Mouse (Mus musculus) activated CD4-positive, CD25-positive, alpha-beta regulatory T cell, adult 4 months (primary cell): ENCODE data around the gene Cc2d2a. TPM values are rescaled to one million over a fixed set of nuclear protein-coding genes. Genes with fewer than 3 reads are reported as not detected.
A peak's percentile ranks its signal among the peaks of the same experiment; 100 is the strongest.

Experiments used
- ATAC-seq: one replicate; pipeline ENCODE4 v1.8.0; 2017
- polyA plus RNA-seq, 2 experiments: library from polyadenylated mRNA; unstranded; fragments of 100-300 nt; shearing (Covaris generic); gene quantifications; one replicate each; pipeline ENCODE4 v1.2.1; 2017

Cc2d2a gene
- polyA plus RNA-seq, 2 experiments from 2014 or later = 1.3 TPM

DNA sequence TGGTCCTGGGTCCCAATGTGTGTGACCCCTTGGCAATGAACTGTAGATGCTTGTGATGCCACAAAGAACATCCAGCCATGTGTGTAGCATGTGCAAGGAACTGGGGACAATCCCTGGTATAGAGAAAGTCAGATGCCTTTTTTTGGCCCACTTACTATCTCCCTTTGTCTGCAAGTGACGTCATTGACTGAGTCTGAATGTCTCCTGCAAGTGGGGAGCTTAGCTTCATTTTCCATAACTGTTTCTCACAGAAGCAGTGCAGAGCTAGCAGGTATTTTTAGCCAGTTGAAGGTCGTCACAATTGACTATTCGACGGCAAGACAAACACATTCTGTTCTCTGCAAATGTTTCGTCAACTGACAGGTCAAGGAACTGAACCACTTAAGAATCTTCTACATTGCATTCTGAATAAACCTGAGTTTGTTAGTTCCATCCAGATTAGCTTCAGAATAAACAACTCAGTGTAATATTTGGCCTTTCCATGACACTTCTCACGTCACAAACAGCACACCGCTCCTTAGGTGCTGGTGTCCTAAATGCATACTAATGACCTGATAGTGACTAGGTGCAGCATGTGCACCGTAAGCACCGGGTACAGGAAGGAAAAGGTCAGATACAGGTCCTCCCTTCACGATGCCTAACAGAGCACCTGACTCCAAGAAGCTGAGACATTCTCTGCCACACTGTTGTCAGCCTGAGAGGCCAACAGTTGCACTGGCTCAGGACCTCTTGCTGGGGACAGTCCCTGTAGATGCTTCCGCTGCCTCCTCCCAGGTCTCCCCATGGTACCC is 66.4 kb downstream of the Cc2d2a start:
- ATAC-seq = peak; percentile 81

DNA sequence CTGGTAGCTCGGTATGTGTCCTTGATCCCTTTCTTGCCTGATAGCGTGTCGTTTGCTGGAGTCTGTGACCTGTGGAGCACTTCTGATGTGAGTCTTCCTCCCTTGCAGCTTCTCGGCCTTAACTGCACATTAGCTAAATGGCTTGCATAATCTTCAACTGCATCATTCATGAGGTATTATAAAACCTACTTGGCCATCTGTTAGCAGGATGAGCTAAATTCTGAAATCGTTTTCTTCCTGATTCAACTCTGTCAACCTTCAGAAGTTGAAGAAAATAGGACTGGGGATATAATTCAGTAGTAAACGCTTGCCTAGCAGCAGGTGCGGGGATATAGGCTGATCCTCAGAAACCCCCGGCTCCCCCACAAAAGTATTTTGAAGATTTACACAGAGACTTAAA is 70.2 kb downstream of the Cc2d2a start:
- no peak for ATAC-seq

DNA sequence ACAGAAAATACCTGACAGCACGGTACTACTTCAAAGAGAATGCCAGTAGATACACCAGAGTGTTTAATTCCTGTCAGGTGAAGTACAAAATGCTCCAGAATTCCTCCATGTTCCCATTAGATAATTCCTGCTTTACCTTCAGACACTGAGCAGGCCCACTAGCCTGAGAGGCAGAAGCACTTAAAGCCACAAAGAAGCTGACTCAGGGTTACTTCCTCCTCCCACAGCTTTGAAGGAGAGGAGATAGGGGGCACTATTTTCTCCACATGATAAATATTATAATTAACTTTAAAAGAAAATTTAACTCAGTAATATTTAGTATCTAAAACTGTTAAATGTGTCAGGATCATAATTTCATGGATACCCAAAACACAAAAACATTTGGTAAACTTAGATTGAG is 82.0 kb downstream of the Cc2d2a start:
- no peak for ATAC-seq

DNA sequence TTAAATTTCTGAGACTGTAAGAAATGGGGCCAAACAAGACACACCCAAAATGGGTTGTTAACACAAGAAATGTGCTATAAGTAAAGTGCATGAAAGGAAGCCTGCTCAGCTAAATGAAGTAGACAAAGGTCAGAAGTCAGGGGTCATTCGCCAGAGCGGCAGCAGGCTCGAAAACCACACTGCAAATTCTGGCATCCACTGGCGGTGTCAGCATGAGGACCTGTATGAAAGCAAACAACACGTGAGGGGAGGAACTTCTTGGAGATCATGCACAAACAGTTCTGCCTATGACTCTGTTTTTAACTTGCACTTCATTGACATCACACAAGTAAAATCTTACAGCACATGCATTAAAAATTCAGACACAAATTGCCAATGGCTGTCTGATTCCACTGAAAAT is 83.0 kb downstream of the Cc2d2a start:
- no peak for ATAC-seq

DNA sequence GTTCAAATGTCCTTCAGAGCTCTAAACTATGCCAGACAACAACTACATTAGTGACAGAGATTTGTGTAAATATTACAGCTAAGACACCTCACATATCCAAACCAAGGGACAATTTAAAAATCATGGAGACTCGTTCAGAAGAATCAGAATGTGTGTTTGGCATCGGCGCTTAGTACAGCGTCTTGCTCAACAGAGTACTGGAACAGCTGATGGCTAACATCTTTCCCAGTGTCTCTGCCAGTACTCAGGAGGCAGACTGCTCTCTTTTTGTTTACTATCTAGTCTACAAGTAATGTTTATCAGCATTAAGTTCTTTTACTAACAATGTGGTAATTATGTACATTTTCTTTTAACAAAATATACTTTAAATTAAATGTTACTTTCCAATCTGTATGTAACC is 85.9 kb downstream of the Cc2d2a start:
- ATAC-seq = no peak

DNA sequence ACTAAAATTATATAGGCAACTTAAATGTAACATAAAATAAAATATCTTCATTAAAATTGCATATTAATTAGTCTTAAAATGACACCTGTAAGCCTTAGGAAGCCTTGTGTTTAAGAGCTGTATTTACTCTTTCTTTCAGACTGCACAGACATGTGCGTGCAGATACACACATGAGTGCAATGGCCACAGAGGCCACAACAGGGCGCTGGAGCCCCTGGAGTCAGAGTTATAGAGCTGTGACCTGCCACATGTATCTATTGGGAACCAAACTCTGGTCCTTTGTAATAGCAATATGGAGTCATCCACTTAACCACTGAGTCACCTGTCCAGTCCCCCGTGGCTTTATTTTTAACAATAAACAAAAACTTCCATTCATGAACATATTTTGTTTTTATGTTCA is 86.9 kb downstream of the Cc2d2a start:
- ATAC-seq = no peak

DNA sequence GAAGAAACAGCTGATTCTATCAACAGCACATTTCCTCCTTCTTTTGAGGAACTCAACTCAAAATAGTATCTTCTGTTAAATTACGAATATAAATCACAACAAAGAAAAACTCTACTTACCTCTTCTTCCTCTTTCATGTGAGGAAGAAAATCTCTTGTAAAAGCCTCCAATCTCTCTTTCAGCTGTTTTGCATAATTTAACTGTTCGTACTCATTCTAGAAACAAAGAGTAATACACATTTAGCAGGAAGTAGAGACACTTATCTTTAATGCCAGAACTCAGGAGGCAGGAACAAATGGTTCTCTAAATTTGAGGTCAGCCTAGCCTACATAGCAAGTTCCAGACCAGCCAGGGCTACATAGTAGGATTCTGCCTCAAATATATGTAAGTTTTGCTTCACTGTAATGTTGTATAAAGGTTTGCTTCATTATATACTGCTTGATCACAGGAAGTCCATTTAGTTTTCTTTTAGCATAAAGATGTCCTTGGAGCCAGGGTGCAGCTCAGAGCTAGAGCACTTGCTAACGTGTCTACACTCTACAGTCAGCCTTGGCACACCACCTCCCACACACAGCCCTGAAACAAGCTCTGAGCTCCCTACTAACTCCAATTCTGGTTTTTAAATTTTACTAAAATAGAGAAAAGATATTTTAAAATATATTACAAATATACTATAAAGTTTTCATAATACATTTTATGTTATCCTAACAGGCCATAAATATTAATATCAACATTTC is 108.6 kb downstream of the Cc2d2a start:
- ATAC-seq = no peak

DNA sequence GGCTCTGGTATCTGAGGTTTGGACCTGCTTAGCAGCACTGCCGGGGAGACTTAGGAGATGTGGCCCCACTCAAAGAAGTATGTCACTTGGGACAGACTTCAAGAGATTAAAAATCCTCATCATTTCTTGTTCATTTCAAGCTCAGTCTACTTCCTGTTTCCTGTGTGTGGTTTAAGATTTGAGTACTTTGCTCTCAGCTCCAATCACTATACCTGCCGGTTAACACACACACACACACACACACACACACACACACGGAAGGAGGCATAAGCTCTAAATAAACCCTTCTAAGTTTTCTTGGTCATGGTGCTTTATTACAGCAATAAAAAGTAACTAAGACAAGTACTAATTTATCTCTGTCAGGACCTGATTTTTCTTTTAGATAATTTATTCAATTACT is 109.4 kb downstream of the Cc2d2a start:
- peak; percentile 92 for ATAC-seq

DNA sequence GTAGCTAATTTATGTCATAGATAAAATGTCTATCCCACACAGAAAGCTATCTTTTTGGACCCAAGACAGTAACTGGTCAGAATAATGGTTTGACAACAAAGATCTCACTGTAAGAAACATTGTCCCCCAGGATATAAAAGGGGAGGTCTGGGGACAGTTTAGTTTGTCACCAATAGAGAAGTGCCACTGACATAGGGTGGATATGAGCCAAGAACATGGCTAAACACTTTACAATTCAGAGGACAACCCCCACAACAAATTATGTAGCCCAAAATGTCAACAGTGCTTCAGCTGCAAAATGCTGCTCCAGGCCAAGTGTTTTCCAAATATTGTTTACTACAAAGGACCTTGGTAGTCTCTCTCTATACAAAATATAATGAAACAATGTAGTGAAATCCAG is 114.3 kb downstream of the Cc2d2a start:
- ATAC-seq = no peak

DNA sequence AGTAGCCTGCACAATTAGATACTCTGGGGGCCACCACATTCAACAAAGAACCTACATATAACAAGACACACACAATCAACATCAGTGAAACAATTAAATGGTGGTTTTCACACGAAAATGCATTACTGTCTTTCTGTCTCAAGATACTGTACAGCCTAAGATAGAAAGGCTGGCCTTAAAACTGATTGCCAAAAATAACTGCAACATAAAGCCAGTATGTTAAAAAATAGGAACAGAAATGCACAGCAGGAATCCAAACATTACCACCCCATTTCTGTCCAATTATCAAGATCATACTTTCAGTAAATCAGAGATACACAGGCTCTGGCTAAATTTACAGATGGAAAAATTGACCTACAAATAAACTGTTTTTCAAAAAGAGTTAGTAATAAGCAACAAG is 114.8 kb downstream of the Cc2d2a start:
- no peak for ATAC-seq

DNA sequence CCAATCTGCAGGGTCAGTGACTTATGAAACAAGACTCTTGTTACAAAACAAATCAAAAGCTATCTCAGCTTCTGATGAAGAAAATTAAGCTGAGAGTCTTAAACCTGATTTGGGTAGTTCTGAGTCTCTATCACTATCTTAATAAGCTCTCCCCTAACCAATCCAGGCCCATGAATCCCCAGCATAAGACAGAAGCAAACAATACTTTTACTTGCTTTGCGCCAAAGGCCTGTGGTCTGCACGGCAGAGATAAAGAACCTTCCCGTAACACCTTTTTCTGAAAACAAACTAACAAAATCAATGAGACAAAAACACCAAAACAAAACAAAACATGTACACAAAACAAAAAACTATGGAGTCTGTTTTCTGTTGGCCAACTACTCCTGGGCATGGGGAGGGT is 116.4 kb downstream of the Cc2d2a start:
- no peak for ATAC-seq

DNA sequence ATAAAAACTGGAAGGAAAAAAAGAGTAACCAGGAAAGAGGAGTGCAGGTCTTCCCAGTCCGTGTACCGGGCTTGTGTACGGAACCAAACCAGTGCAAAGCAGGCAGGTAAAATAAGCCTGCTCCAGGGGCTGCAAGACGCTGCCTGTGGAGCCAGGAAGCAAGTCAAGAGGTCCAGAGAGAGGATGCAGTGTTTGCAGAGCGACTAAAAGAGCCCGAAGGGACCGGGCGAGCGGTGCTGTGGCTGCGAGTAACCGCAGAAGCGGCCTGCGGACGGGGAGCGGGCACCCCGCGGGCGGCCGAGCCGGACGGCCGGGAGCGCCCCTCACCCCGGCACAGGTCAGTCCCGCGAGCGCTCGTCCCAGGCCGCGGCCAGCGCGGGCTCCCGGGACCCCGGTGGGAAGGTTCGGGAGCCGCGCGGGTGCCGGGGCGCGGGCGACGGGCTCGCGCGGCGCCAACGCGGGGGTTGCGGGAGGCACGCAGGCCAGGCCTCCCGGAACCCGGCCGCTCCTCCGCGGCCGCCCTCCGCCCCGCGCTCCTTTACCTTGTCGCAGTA is 119.4 kb downstream of the Cc2d2a start:
- ATAC-seq = peak; percentile 8

DNA sequence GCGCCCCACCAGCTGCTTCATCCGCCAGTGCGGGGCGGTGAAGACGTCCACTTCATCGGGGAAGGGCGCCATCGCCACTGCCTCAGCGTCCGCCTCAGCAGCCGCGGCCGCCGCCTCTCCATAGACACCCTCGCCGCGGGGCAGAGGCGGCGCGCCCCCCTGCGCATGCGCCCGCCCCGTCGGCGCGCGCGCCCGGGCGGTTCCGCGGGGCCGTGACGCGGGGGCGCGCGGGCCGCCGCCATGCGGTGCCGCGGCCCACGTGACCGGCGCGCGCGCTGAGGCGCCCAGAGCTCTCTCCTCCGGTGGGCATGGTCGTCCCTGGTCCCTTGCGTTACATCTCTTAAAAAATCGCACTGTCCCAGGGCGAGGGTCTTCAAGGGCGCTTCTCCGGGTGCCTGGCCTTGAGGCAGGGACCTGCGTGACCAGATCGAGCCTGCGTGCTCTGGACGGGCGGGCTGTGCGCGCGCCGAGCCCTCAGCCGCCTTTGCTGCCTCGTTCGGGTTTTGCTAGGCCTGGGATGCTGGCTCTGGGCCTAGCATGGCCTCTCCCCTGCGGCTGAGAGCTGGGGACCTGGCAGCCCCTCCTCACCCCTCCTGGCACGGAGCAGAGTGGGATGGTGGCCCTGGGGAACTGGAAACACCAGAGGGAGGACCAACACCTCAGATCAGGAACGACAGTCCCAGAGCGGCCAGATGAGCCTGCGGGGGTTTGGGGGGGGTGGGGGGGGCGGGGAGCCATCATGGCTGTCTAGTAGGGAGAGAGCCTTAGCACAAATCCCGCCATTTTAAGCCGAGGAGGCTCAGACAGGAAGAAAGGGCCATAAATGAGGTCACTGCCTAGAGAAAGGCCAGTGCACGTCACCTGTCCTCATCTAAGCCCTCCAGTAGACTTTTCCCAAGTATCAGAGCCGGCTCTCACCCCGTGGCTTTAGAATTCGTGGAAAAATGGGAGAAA is 120.1 kb downstream of the Cc2d2a start:
- peak; percentile 77 for ATAC-seq

DNA sequence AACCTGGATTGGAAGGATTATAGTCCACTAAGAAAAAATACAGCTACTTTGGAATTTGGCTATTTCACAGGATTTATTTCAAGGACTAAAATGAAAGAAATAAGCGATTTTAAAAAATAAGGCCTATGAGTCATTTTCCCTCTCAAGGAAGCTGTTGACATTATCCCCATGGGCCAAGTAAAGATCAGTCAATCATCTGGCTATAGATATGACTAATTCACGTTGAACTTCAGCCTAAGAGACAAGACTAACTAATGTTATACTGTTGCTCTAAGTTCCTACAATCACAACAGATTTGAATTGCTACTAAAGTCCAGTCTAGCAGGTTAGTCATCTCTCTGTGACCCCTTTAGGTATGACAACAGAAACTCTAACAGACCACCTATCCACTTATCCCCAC is 121.8 kb downstream of the Cc2d2a start:
- ATAC-seq = no peak

DNA sequence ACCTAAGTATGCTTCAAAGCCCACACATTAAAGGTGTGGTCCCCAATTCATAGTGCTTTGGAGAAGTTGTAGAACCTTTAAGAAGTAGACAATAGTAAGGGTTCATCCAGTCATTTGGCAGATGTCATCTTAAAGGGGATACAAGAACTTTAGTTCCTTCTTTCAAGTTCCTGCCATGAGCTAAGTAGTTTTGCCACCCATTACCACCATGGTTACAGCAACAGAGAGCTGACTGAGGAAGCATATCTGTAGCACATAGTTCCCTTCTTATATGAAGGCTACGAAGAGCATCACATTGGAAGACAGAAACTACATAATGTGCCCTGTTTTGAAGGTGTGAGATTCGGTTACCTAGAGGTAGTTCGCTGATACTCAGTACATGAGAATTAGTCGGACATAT is 124.5 kb downstream of the Cc2d2a start:
- ATAC-seq = no peak

DNA sequence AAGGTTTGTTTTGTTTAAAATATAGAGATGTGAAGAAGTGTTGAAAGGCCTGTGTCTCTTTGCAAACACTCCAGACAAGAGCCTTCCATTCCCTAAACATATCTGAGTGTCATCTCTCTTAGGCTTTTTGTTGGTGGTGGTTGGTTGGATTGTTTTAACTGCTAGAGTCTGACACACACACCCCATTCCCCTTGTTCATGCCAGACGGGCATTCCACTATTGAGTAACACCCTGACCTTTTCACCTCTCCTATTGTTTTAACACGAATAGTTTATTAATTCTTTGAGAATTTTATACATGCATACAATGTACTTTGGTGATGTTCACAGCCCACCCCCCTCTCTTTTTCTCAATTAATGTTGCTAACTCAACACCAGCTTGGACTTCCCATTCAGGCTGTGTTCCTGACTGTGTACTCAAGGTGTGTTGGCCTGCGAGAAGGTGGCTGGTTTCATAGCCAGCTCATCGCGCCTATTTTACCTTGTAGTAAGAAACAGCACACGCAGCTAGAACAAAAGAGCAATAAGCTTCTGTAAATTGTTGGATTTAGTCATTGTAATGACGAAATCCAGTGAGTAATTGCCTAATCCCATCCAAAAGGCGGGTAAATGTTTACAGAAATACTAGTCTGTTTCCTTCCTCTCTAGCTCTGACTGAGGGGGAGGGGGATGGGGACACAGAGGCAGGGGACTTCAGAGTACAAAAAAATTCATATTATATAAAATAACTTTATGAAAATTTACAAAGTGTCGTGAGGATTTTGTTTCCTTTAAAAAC is 126.0 kb downstream of the Cc2d2a start:
- ATAC-seq = no peak

Other genes starting within 250 kb of the Cc2d2a start
- not detected for gene C1qtnf7, start 146.8 kb upstream of the Cc2d2a start, polyA plus RNA-seq
- under 1 TPM in 1 of 2 experiments, not detected in 1; 0.56 TPM for gene Bst1, start 156.5 kb downstream of the Cc2d2a start, polyA plus RNA-seq
- 10 to 100 TPM; 56.8 to 64.1 TPM for gene Fbxl5, start 159.3 kb downstream of the Cc2d2a start, polyA plus RNA-seq
- 10 to 100 TPM; 37.8 to 53.3 TPM for gene Cd38, start 206.2 kb downstream of the Cc2d2a start, polyA plus RNA-seq